Mouse (Mus musculus) kidney, adult 9 months (tissue): Measurements from ENCODE around the gene Col15a1.

Source experiments
- DNase-seq: peaks from one replicate; pipeline ENCODE4 v3.0.0; 2022

Gene Col15a1

GRCm38 (mm10) chr4:47207969-47208420 lies at the start of gene Col15a1:
TSS of gene Col15a1 (plus strand) at chr4:47208161.
- no peak for DNase-seq

- no peak for DNase-seq
Measured at GRCm38 (mm10) chr4:47161103-47161755, 46.7 kb upstream of the Col15a1 start.

GRCm38 (mm10) chr4:47161756-47162587 lies 46.0 kb upstream of the Col15a1 start:
- no peak for DNase-seq

- DNase-seq, result no peak
Measured at GRCm38 (mm10) chr4:47172314-47172713, 35.6 kb upstream of the Col15a1 start.

- DNase-seq, result no peak
Measured at GRCm38 (mm10) chr4:47177101-47177500, 30.9 kb upstream of the Col15a1 start.

- peak; percentile 22 for DNase-seq
Measured at GRCm38 (mm10) chr4:47178261-47178961, 29.6 kb upstream of the Col15a1 start.

GRCm38 (mm10) chr4:47179535-47179934 lies 28.4 kb upstream of the Col15a1 start:
- DNase-seq, result no peak

GRCm38 (mm10) chr4:47184058-47184661 lies 23.8 kb upstream of the Col15a1 start:
- no peak for DNase-seq

GRCm38 (mm10) chr4:47186514-47186913 lies 21.4 kb upstream of the Col15a1 start:
- no peak for DNase-seq

- DNase-seq, result no peak
Measured at GRCm38 (mm10) chr4:47196173-47196572, 11.8 kb upstream of the Col15a1 start.

- DNase-seq, result no peak
Measured at GRCm38 (mm10) chr4:47203643-47204042, 4.3 kb upstream of the Col15a1 start.

- DNase-seq, result no peak
Measured at GRCm38 (mm10) chr4:47205846-47206245, 2.1 kb upstream of the Col15a1 start.

GRCm38 (mm10) chr4:47208421-47208991 lies 545 bp downstream of the Col15a1 start:
- no peak for DNase-seq

- no peak for DNase-seq
Measured at GRCm38 (mm10) chr4:47209466-47209865, 1.5 kb downstream of the Col15a1 start.

GRCm38 (mm10) chr4:47218828-47219227 lies 10.9 kb downstream of the Col15a1 start:
- no peak for DNase-seq

GRCm38 (mm10) chr4:47219393-47219792 lies 11.4 kb downstream of the Col15a1 start:
- no peak for DNase-seq

GRCm38 (mm10) chr4:47220544-47220943 lies 12.6 kb downstream of the Col15a1 start:
- DNase-seq, result no peak

GRCm38 (mm10) chr4:47222146-47222545 lies 14.2 kb downstream of the Col15a1 start:
- no peak for DNase-seq

GRCm38 (mm10) chr4:47225920-47226319 lies 18.0 kb downstream of the Col15a1 start:
- peak; percentile 61 for DNase-seq

GRCm38 (mm10) chr4:47227101-47227500 lies 19.1 kb downstream of the Col15a1 start:
- DNase-seq, result no peak

GRCm38 (mm10) chr4:47227756-47228155 lies 19.8 kb downstream of the Col15a1 start:
- no peak for DNase-seq

GRCm38 (mm10) chr4:47228945-47229344 lies 21.0 kb downstream of the Col15a1 start:
- DNase-seq, result no peak

GRCm38 (mm10) chr4:47230498-47230897 lies 22.5 kb downstream of the Col15a1 start:
- DNase-seq, result no peak
